Mouse (Mus musculus): ENCODE results near the gene Mtmr2. TPM values are rescaled to one million over a fixed set of nuclear protein-coding genes. Genes with fewer than 3 reads are reported as not detected.

Gene Mtmr2
- polyA plus RNA-seq (2015; fragmentation: Nextera tagmentation; extraction: Ambion mirVana), result 58.1 and 62.6 TPM in 2 replicates

DNA sequence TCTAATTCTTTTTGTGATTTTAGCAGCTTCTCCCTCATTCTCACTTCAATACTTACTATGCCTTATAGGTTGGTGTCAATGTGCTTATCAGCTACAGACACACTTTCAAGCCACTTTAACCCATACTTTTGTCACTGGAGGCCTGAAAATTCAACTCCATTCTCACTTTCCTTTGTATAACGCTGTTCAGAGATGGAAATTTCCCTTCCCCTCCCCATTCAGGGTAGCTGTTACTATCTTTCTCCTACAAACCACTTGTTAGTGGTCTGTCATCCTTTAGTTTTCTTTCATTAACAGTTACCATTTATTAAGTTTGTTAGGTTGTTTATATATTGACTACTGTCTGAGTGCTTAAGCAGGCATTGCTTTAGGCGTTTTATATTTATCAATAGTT, at the start of gene Mtmr2:
TSS of gene Mtmr2 (plus strand) at position 7 of the 394 bp plus-strand sequence.
- Histone ChIP-seq H3K9ac (replicated peaks; ENCODE audit: low read depth) (peak within 1 kb of the TSS; percentile 94), H3K4me3 (ENCODE audit: low read depth, low read length) (peak within 1 kb of the TSS; percentile 84), H3K4me1 (ENCODE audit: insufficient read depth, low read depth, low read length) (peaks cover 3% of the 10 kb centered on the region; the same call in 1 of the 2 replicates), H3K27me3 (replicated peaks; ENCODE audit: insufficient read depth, low read length) (no peaks in the 10 kb centered on the region), H3K4me2 (replicated peaks; ENCODE audit: low read depth, low read length) (peak within 1 kb of the TSS; percentile 81), H3K9me3 (ENCODE audit: low read length) (no peaks in the 10 kb centered on the region), H3K36me3 (ENCODE audit: insufficient read depth, low read length) (no peaks in the 10 kb centered on the region), H3K27ac (ENCODE audit: low read length) (peak within 1 kb of the TSS; percentile 96)
- TF ChIP-seq EP300 (IDR thresholded peaks at IDR 0.05) (no peak), CTCF (IDR thresholded peaks at IDR 0.05) (no peak)
- 39% methylated on average over 2 of the region's 2 CpGs for WGBS
- ATAC-seq (no peak), DNase-seq (ENCODE audit: low spot score) (no peak)

DNA sequence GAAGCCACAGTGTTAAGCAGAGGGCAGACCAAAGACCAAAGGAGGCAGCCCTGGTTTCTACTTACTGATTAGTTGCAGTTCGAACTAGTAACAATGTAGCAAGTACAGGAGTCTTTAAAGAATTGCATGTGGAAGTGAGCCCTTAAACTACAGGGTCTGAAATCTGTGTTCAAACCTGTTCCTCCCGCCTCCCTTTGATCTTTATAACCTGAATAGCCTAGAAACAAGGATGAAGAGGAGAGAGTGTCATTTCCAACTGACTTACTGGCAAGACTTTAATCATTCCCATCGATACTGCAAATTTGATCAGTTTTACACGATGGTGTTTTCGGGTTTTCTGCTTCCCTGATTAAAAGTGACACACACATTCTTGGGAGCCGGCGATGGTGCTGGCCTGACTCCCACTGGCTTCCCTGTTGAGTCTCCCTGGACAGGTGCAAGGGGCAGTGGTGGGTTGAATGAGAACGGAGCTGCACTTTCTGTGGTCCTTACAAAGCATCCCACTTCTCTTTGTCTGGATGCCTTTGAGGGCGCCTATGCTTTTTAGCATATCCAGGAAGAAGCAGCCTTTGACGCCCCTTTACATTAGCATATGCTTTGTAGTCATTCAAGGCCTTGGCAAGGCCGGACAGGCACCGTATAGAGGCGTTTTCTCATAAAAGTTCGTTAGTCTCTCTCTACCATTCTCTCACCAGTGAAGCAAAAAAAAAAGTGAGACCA, 49.0 kb upstream of the Mtmr2 start:
- no peak for ATAC-seq
- H3K4me3 ChIP-seq (ENCODE audit: low read depth, low read length), result no peak overlapping the region

DNA sequence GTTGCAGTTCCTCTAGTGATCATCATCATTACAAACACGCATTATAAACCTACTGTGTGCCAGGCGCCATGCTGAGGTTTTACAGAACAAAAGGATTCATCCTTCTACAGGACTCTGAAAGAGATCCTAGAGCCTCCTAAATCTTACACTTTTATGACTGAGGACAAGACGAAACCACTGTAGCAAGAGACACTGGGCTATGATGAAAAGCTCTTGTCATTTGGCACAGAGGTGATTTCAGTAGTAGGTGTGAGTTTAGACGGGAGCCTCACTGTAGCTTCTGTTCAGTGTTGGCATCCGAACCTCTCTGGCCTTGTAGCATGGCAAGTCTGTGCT, 48.5 kb upstream of the Mtmr2 start:
- no peaks in the 10 kb centered on the region for H3K27me3 ChIP-seq (replicated peaks; ENCODE audit: insufficient read depth, low read length)
- ATAC-seq, result no peak
- no peak overlapping the region for H3K4me3 ChIP-seq (ENCODE audit: low read depth, low read length)
- TF ChIP-seq CTCF (IDR thresholded peaks at IDR 0.05), result no peak
- TF ChIP-seq EP300 (IDR thresholded peaks at IDR 0.05), result no peak
- H3K4me1 ChIP-seq (ENCODE audit: insufficient read depth, low read depth, low read length), result peaks cover 4% of the 10 kb centered on the region; the same call in 1 of the 2 replicates
- no peak overlapping the region for H3K4me2 ChIP-seq (replicated peaks; ENCODE audit: low read depth, low read length)
- no peaks in the 10 kb centered on the region for H3K9me3 ChIP-seq (ENCODE audit: low read length)
- H3K9ac ChIP-seq (replicated peaks; ENCODE audit: low read depth), result no peak overlapping the region
- no peak for DNase-seq (ENCODE audit: low spot score)
- H3K27ac ChIP-seq (ENCODE audit: low read length), result no peak overlapping the region
- 0 out of 2 replicates have a peak, but pooled peaks cover 5% of the 10 kb centered on the region for H3K36me3 ChIP-seq (ENCODE audit: insufficient read depth, low read length)
- WGBS, result 84% methylated on average over 5 of the region's 5 CpGs

More for the DNA sequence above, 49.0 kb upstream of the Mtmr2 start:
- Histone ChIP-seq H3K27me3 (replicated peaks; ENCODE audit: insufficient read depth, low read length) (no peaks in the 10 kb centered on the region), H3K4me2 (replicated peaks; ENCODE audit: low read depth, low read length) (no peak overlapping the region), H3K27ac (ENCODE audit: low read length) (no peak overlapping the region), H3K4me1 (ENCODE audit: insufficient read depth, low read depth, low read length) (peaks cover 7% of the 10 kb centered on the region), H3K9ac (replicated peaks; ENCODE audit: low read depth) (no peak overlapping the region), H3K36me3 (ENCODE audit: insufficient read depth, low read length) (0 out of 2 replicates have a peak, but pooled peaks cover 5% of the 10 kb centered on the region), H3K9me3 (ENCODE audit: low read length) (no peaks in the 10 kb centered on the region)
- TF ChIP-seq CTCF (IDR thresholded peaks at IDR 0.05), result no peak
- TF ChIP-seq EP300 (IDR thresholded peaks at IDR 0.05), result no peak
- no peak for DNase-seq (ENCODE audit: low spot score)
- 71% methylated on average over 14 of the region's 14 CpGs for WGBS

DNA sequence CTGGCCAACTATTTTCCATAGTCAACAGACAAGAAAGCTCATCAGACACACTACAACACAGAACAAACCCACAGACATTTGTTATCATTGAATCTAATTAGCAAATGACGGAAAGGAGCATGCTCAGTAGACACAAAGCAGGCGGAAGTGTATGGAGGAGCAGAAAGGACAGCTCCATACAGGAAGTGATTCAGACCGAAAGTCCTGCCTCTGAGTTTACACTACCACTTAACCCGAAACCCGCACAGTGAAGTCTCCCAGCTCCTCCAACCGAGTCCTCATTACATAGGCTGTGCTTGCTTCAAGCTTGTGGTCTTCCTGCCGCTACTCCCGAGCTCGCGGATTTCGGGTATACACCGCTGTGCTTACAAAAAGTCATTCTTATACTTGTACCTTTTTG, 46.4 kb upstream of the Mtmr2 start:
- Histone ChIP-seq H3K27ac (ENCODE audit: low read length) (no peak overlapping the region), H3K4me3 (ENCODE audit: low read depth, low read length) (no peak overlapping the region), H3K4me1 (ENCODE audit: insufficient read depth, low read depth, low read length) (peaks cover 4% of the 10 kb centered on the region; the same call in 1 of the 2 replicates), H3K36me3 (ENCODE audit: insufficient read depth, low read length) (0 out of 2 replicates have a peak, but pooled peaks cover 11% of the 10 kb centered on the region), H3K4me2 (replicated peaks; ENCODE audit: low read depth, low read length) (no peak overlapping the region), H3K9ac (replicated peaks; ENCODE audit: low read depth) (no peak overlapping the region), H3K9me3 (ENCODE audit: low read length) (no peaks in the 10 kb centered on the region), H3K27me3 (replicated peaks; ENCODE audit: insufficient read depth, low read length) (no peaks in the 10 kb centered on the region)
- TF ChIP-seq EP300 (IDR thresholded peaks at IDR 0.05) (no peak), CTCF (IDR thresholded peaks at IDR 0.05) (no peak)
- ATAC-seq, result no peak
- DNase-seq (ENCODE audit: low spot score), result no peak
- 80% methylated on average over 12 of the region's 12 CpGs for WGBS

DNA sequence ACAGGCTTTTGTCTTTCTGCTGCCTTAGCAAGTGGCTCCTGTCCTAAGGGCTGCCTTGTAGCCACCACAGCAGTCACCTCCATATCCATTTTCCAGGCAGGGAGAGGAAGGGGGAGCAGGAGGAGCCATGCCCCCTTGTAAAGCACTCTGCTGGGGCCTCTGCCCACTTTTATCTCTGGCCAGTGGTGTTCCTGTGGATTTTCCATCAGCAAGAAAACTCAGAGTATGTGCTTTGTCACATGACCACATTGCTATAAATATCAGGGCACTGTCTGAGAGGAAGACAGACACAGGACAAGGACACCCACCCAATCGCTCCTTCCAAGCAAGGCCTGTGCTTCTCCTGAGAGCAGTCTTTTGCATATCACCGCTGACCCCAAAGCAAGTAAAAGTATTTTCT, 45.1 kb upstream of the Mtmr2 start:
- Histone ChIP-seq H3K36me3 (ENCODE audit: insufficient read depth, low read length) (0 out of 2 replicates have a peak, but pooled peaks cover 11% of the 10 kb centered on the region), H3K4me1 (ENCODE audit: insufficient read depth, low read depth, low read length) (no peaks in the 10 kb centered on the region), H3K9ac (replicated peaks; ENCODE audit: low read depth) (no peak overlapping the region), H3K27me3 (replicated peaks; ENCODE audit: insufficient read depth, low read length) (no peaks in the 10 kb centered on the region), H3K9me3 (ENCODE audit: low read length) (no peaks in the 10 kb centered on the region), H3K4me2 (replicated peaks; ENCODE audit: low read depth, low read length) (no peak overlapping the region), H3K27ac (ENCODE audit: low read length) (no peak overlapping the region), H3K4me3 (ENCODE audit: low read depth, low read length) (no peak overlapping the region)
- 90% methylated on average over 2 of the region's 2 CpGs for WGBS
- TF ChIP-seq CTCF (IDR thresholded peaks at IDR 0.05) (no peak), EP300 (IDR thresholded peaks at IDR 0.05) (no peak)
- ATAC-seq, result no peak
- DNase-seq (ENCODE audit: low spot score), result no peak

GRCm38 (mm10) chr9:13704917-13705316, 43.3 kb upstream of the Mtmr2 start:
- H3K36me3 ChIP-seq (ENCODE audit: insufficient read depth, low read length), result 0 out of 2 replicates have a peak, but pooled peaks cover 11% of the 10 kb centered on the region
- no peaks in the 10 kb centered on the region for H3K27me3 ChIP-seq (replicated peaks; ENCODE audit: insufficient read depth, low read length)
- H3K4me1 ChIP-seq (ENCODE audit: insufficient read depth, low read depth, low read length), result no peaks in the 10 kb centered on the region
- ATAC-seq (no peak), DNase-seq (ENCODE audit: low spot score) (no peak)
- no peaks in the 10 kb centered on the region for H3K9me3 ChIP-seq (ENCODE audit: low read length)
- WGBS, result 77% methylated on average over 4 of the region's 4 CpGs
- H3K4me3 ChIP-seq (ENCODE audit: low read depth, low read length), result no peak overlapping the region
- H3K9ac ChIP-seq (replicated peaks; ENCODE audit: low read depth), result no peak overlapping the region
- TF ChIP-seq CTCF (IDR thresholded peaks at IDR 0.05) (no peak), EP300 (IDR thresholded peaks at IDR 0.05) (no peak)
- no peak overlapping the region for H3K4me2 ChIP-seq (replicated peaks; ENCODE audit: low read depth, low read length)
- H3K27ac ChIP-seq (ENCODE audit: low read length), result no peak overlapping the region

Data from lung, postnatal 0 days (tissue).